Comparison of ENCODE assay signal across 8 mouse cellular contexts in the genomic region with DNA sequence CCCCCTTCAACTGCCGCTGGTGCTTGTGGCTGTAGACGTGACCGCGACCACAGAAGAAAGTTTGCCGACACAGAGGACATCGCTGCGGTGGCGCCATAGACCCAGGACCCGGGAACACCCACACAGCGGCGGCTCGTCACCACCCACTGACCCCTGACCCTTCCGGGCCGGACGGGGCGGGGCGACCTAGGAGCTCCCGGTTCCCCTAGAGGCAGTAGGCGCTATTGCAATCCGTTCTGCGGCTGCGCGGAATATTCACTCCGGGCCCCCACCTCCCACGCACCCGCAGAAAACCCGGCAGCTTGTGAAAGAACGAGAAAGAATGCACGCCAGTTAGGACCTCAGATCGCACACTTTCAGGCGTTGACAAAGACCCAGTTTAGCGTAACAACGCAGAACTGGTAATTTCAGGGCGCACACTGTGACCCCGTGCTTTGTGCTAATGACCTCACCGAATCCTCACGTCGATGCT. TPM values are rescaled to one million over a fixed set of nuclear protein-coding genes. Genes with fewer than 3 reads are reported as not detected.
DNase-seq lines count a peak whose midpoint lies in the region; ATAC-seq and TF ChIP-seq lines count a peak whose summit lies in the region.

No protein-coding gene starts in this region.

- peak; percentile 94 for TF ChIP-seq POLR2A in embryonic fibroblast, embryonic 13.5 days (IDR thresholded peaks at IDR 0.05; ENCODE audit: low read depth, low read length)
- no peak; the same call in 1 of the 2 replicates for TF ChIP-seq POLR2A in limb, embryonic 14.5 days (IDR thresholded peaks at IDR 0.05; ENCODE audit: borderline replicate concordance, extremely low read depth, insufficient read depth, insufficient read length)
- peak; percentile 39 for TF ChIP-seq POLR2A in spleen, adult 2 months (IDR thresholded peaks at IDR 0.05; ENCODE audit: low read depth, low read length)

- H3K4me2 ChIP-seq in kidney, embryonic 14.5 days (replicated peaks; ENCODE audit: low read depth, low read length), result peak overlapping the region; percentile 86
- H3K4me2 ChIP-seq in limb, embryonic 14.5 days (replicated peaks; ENCODE audit: low read depth, low read length, severe bottlenecking), result peak overlapping the region; percentile 83
- peak overlapping the region; percentile 89 for H3K4me2 ChIP-seq in midbrain, embryonic 16.5 days (ENCODE audit: low read length)

- under 1% methylated on average over 38 of the region's 38 CpGs for WGBS in heart, embryonic 10.5 days
- whole genome bisulfite sequencing in kidney, embryonic 14.5 days, result 1% methylated on average over 38 of the region's 38 CpGs
- WGBS in limb, embryonic 14.5 days, result under 1% methylated on average over 36 of the region's 38 CpGs
- WGBS in midbrain, embryonic 16.5 days, result under 1% methylated on average over 38 of the region's 38 CpGs
- under 1% methylated on average over 38 of the region's 38 CpGs for WGBS in spleen, adult 2 months

- H3K9ac ChIP-seq in kidney, embryonic 14.5 days (ENCODE audit: low read depth, low read length), result peak overlapping the region; percentile 79
- H3K9ac ChIP-seq in limb, embryonic 14.5 days (ENCODE audit: low read depth, low read length, severe bottlenecking), result peak overlapping the region; percentile 75
- peak overlapping the region; percentile 97 for H3K9ac ChIP-seq in midbrain, embryonic 16.5 days (ENCODE audit: low read depth, low read length)

- peak; percentile 94 for ATAC-seq in kidney, embryonic 14.5 days (ENCODE audit: low FRiP score, low TSS enrichment)
- peak; percentile 93 for ATAC-seq in limb, embryonic 14.5 days (ENCODE audit: low FRiP score, low read depth)
- ATAC-seq in midbrain, embryonic 16.5 days, result peak; percentile 92

- no peaks in the 10 kb centered on the region for H3K27me3 ChIP-seq in heart, embryonic 10.5 days (ENCODE audit: insufficient read depth, poor library complexity, severe bottlenecking)
- no peaks in the 10 kb centered on the region for H3K27me3 ChIP-seq in kidney, embryonic 14.5 days (ENCODE audit: control insufficient read depth, insufficient read depth, low read length)
- H3K27me3 ChIP-seq in limb, embryonic 14.5 days (ENCODE audit: control insufficient read depth, insufficient read depth, low read length), result no peaks in the 10 kb centered on the region
- H3K27me3 ChIP-seq in midbrain, embryonic 16.5 days (ENCODE audit: control insufficient read depth, insufficient read depth, low read depth, low read length), result no peaks in the 10 kb centered on the region
- H3K27me3 ChIP-seq in spleen, adult 2 months (ENCODE audit: control insufficient read depth, insufficient read depth, low read length), result no peaks in the 10 kb centered on the region

- peaks cover 33% of the 10 kb centered on the region for H3K36me3 ChIP-seq in heart, embryonic 10.5 days
- peaks cover 16% of the 10 kb centered on the region for H3K36me3 ChIP-seq in kidney, embryonic 14.5 days (ENCODE audit: control insufficient read depth, insufficient read depth, low read length)
- peaks cover 19% of the 10 kb centered on the region for H3K36me3 ChIP-seq in limb, embryonic 14.5 days (ENCODE audit: control insufficient read depth, insufficient read depth, low read length)
- no peaks in the 10 kb centered on the region for H3K36me3 ChIP-seq in midbrain, embryonic 16.5 days (ENCODE audit: control insufficient read depth, insufficient read depth, low read length)
- H3K36me3 ChIP-seq in spleen, adult 2 months (ENCODE audit: control insufficient read depth, insufficient read depth, low read length), result peaks cover 3% of the 10 kb centered on the region

- no peaks in the 10 kb centered on the region for H3K9me3 ChIP-seq in heart, embryonic 10.5 days
- no peaks in the 10 kb centered on the region for H3K9me3 ChIP-seq in kidney, embryonic 14.5 days (ENCODE audit: control insufficient read depth, low read length)
- H3K9me3 ChIP-seq in limb, embryonic 14.5 days (ENCODE audit: control insufficient read depth, low read length), result no peaks in the 10 kb centered on the region
- H3K9me3 ChIP-seq in midbrain, embryonic 16.5 days (replicated peaks; ENCODE audit: control insufficient read depth, low read length, poor library complexity, severe bottlenecking), result no peaks in the 10 kb centered on the region

- H3K4me1 ChIP-seq in embryonic fibroblast, embryonic 13.5 days (ENCODE audit: control insufficient read depth, insufficient read depth, low read length), result no peaks in the 10 kb centered on the region
- H3K4me1 ChIP-seq in heart, embryonic 10.5 days, result peaks cover 11% of the 10 kb centered on the region; the same call in 1 of the 2 replicates
- peaks cover 5% of the 10 kb centered on the region; the same call in 1 of the 2 replicates for H3K4me1 ChIP-seq in kidney, embryonic 14.5 days (ENCODE audit: control insufficient read depth, insufficient read depth, low read length)
- H3K4me1 ChIP-seq in limb, embryonic 14.5 days (ENCODE audit: control insufficient read depth, insufficient read depth, low read length), result peaks cover 5% of the 10 kb centered on the region
- H3K4me1 ChIP-seq in midbrain, embryonic 16.5 days (ENCODE audit: control insufficient read depth, insufficient read depth, low read length), result peaks cover 19% of the 10 kb centered on the region
- H3K4me1 ChIP-seq in spleen, adult 2 months (ENCODE audit: control insufficient read depth, insufficient read depth, insufficient read length), result peaks cover 7% of the 10 kb centered on the region; the same call in 1 of the 2 replicates

- peak; percentile 94 for DNase-seq in A20 (ENCODE audit: low read depth, low spot score)
- DNase-seq in brain, adult 2 months (ENCODE audit: low read depth, low spot score), result peak; percentile 97
- peak; percentile 96 for DNase-seq in heart, embryonic 10.5 days (ENCODE audit: low spot score)
- DNase-seq in limb, embryonic 14.5 days (ENCODE audit: low spot score), result peak; percentile 94
- peak; percentile 80 to 93 for DNase-seq in spleen, adult 2 months (ENCODE audit: low read depth in 1 of 2, low spot score in 2 of 2)

- peak overlapping the region; percentile 68 for H3K27ac ChIP-seq in embryonic fibroblast, embryonic 13.5 days (ENCODE audit: insufficient read depth, low read length)
- H3K27ac ChIP-seq in heart, embryonic 10.5 days, result peak overlapping the region; percentile 91
- peak overlapping the region; percentile 48; the same call in 1 of the 2 replicates for H3K27ac ChIP-seq in kidney, embryonic 14.5 days (ENCODE audit: low read depth, low read length)
- H3K27ac ChIP-seq in limb, embryonic 14.5 days (replicated peaks; ENCODE audit: low read depth, low read length), result peak overlapping the region; percentile 75
- H3K27ac ChIP-seq in midbrain, embryonic 16.5 days (ENCODE audit: low read length), result peak overlapping the region; percentile 71
- H3K27ac ChIP-seq in spleen, adult 2 months (ENCODE audit: insufficient read depth, low read length), result peak overlapping the region; percentile 82

- peak; percentile 9; the same call in 1 of the 2 replicates for TF ChIP-seq CTCF in embryonic fibroblast, embryonic 13.5 days (IDR thresholded peaks at IDR 0.05; ENCODE audit: borderline replicate concordance, insufficient read depth, low read length)
- peak; percentile 66 for TF ChIP-seq CTCF in spleen, adult 2 months (IDR thresholded peaks at IDR 0.05; ENCODE audit: extremely low read depth, insufficient read depth, insufficient read length, insufficient replicate concordance)

- H3K4me3 ChIP-seq in embryonic fibroblast, embryonic 13.5 days (ENCODE audit: insufficient read depth, low read length), result peak overlapping the region; percentile 87
- H3K4me3 ChIP-seq in heart, embryonic 10.5 days, result peak overlapping the region; percentile 94
- peak overlapping the region; percentile 85 for H3K4me3 ChIP-seq in kidney, embryonic 14.5 days (ENCODE audit: low read length)
- H3K4me3 ChIP-seq in limb, embryonic 14.5 days (replicated peaks; ENCODE audit: low read length), result peak overlapping the region; percentile 83
- H3K4me3 ChIP-seq in midbrain, embryonic 16.5 days (ENCODE audit: low read depth, low read length), result peak overlapping the region; percentile 84
- H3K4me3 ChIP-seq in spleen, adult 2 months (ENCODE audit: extremely low read depth, insufficient read depth, insufficient read length), result peak overlapping the region; percentile 79

RNA-seq across cellular contexts. Expression of a gene that starts 0.4 kb away (rescaled TPM):
- 10.2 and 13.4 TPM in 2 replicates for polyA plus RNA-seq in embryonic fibroblast, embryonic 13.5 days (2011; ENCODE audit: insufficient read length, low read depth, missing spikeins)
- 21.9 and 28.0 TPM in 2 replicates for polyA plus RNA-seq in heart, embryonic 10.5 days (2016; fragmentation: Nextera tagmentation; extraction: Ambion mirVana)
- 26.7 and 28.3 TPM in 2 replicates for polyA plus RNA-seq in kidney, embryonic 14.5 days (2014; fragmentation: Nextera tagmentation; extraction: Ambion mirVana)
- 54.3 and 57.3 TPM in 2 replicates for polyA plus RNA-seq in limb, embryonic 14.5 days (2012; rRNA removed)
- 24.8 and 25.4 TPM in 2 replicates for polyA plus RNA-seq in limb, embryonic 14.5 days (2014; fragmentation: Nextera tagmentation; extraction: Ambion mirVana)
- polyA plus RNA-seq in midbrain, embryonic 16.5 days (2015; fragmentation: Nextera tagmentation; extraction: Ambion mirVana), result 35.7 and 39.2 TPM in 2 replicates
- polyA plus RNA-seq in spleen, adult 2 months (2012; rRNA removed), result 18.1 and 26.0 TPM in 2 replicates

RNA-seq across cellular contexts. Expression of a gene that starts 10.5 kb away (rescaled TPM):
- polyA plus RNA-seq in embryonic fibroblast, embryonic 13.5 days (2011; ENCODE audit: insufficient read length, low read depth, missing spikeins), result 104 and 112 TPM in 2 replicates
- 104 and 117 TPM in 2 replicates for polyA plus RNA-seq in heart, embryonic 10.5 days (2016; fragmentation: Nextera tagmentation; extraction: Ambion mirVana)
- polyA plus RNA-seq in kidney, embryonic 14.5 days (2014; fragmentation: Nextera tagmentation; extraction: Ambion mirVana), result 143 and 162 TPM in 2 replicates
- 81.5 and 85.7 TPM in 2 replicates for polyA plus RNA-seq in limb, embryonic 14.5 days (2012; rRNA removed)
- polyA plus RNA-seq in limb, embryonic 14.5 days (2014; fragmentation: Nextera tagmentation; extraction: Ambion mirVana), result 127 and 144 TPM in 2 replicates
- polyA plus RNA-seq in midbrain, embryonic 16.5 days (2015; fragmentation: Nextera tagmentation; extraction: Ambion mirVana), result 330 and 343 TPM in 2 replicates
- polyA plus RNA-seq in spleen, adult 2 months (2012; rRNA removed), result 22.9 and 29.7 TPM in 2 replicates

RNA-seq across cellular contexts. Expression of a gene that starts 11.0 kb away (rescaled TPM):
- 2,978 and 3,912 TPM in 2 replicates for polyA plus RNA-seq in embryonic fibroblast, embryonic 13.5 days (2011; ENCODE audit: insufficient read length, low read depth, missing spikeins)
- 1,461 and 1,463 TPM in 2 replicates for polyA plus RNA-seq in heart, embryonic 10.5 days (2016; fragmentation: Nextera tagmentation; extraction: Ambion mirVana)
- polyA plus RNA-seq in kidney, embryonic 14.5 days (2014; fragmentation: Nextera tagmentation; extraction: Ambion mirVana), result 2,593 and 3,221 TPM in 2 replicates
- 680 and 1,089 TPM in 2 replicates for polyA plus RNA-seq in limb, embryonic 14.5 days (2012; rRNA removed)
- 2,627 and 2,837 TPM in 2 replicates for polyA plus RNA-seq in limb, embryonic 14.5 days (2014; fragmentation: Nextera tagmentation; extraction: Ambion mirVana)
- 826 and 926 TPM in 2 replicates for polyA plus RNA-seq in midbrain, embryonic 16.5 days (2015; fragmentation: Nextera tagmentation; extraction: Ambion mirVana)
- 137 and 144 TPM in 2 replicates for polyA plus RNA-seq in spleen, adult 2 months (2012; rRNA removed)

RNA-seq across cellular contexts. Expression of a gene that starts 21.3 kb away (rescaled TPM):
- polyA plus RNA-seq in embryonic fibroblast, embryonic 13.5 days (2011; ENCODE audit: insufficient read length, low read depth, missing spikeins), result 7.0 and 7.7 TPM in 2 replicates
- polyA plus RNA-seq in heart, embryonic 10.5 days (2016; fragmentation: Nextera tagmentation; extraction: Ambion mirVana), result 25.3 and 33.4 TPM in 2 replicates
- 29.9 and 37.8 TPM in 2 replicates for polyA plus RNA-seq in kidney, embryonic 14.5 days (2014; fragmentation: Nextera tagmentation; extraction: Ambion mirVana)
- 17.5 and 21.6 TPM in 2 replicates for polyA plus RNA-seq in limb, embryonic 14.5 days (2012; rRNA removed)
- polyA plus RNA-seq in limb, embryonic 14.5 days (2014; fragmentation: Nextera tagmentation; extraction: Ambion mirVana), result 12.5 and 16.0 TPM in 2 replicates
- 43.1 and 46.6 TPM in 2 replicates for polyA plus RNA-seq in midbrain, embryonic 16.5 days (2015; fragmentation: Nextera tagmentation; extraction: Ambion mirVana)
- 24.5 and 25.4 TPM in 2 replicates for polyA plus RNA-seq in spleen, adult 2 months (2012; rRNA removed)

RNA-seq across cellular contexts. Expression of a gene that starts 23.0 kb away (rescaled TPM):
- not detected in 2 replicates for polyA plus RNA-seq in embryonic fibroblast, embryonic 13.5 days (2011; ENCODE audit: insufficient read length, low read depth, missing spikeins)
- polyA plus RNA-seq in heart, embryonic 10.5 days (2016; fragmentation: Nextera tagmentation; extraction: Ambion mirVana), result not detected in 2 replicates
- polyA plus RNA-seq in kidney, embryonic 14.5 days (2014; fragmentation: Nextera tagmentation; extraction: Ambion mirVana), result not detected in 2 replicates
- polyA plus RNA-seq in limb, embryonic 14.5 days (2012; rRNA removed), result not detected in 2 replicates
- polyA plus RNA-seq in limb, embryonic 14.5 days (2014; fragmentation: Nextera tagmentation; extraction: Ambion mirVana), result not detected in 2 replicates
- not detected in 2 replicates for polyA plus RNA-seq in midbrain, embryonic 16.5 days (2015; fragmentation: Nextera tagmentation; extraction: Ambion mirVana)
- 0.09 and 0.15 TPM in 2 replicates for polyA plus RNA-seq in spleen, adult 2 months (2012; rRNA removed)

Comparison
In these comparisons a context has a peak if more than half of its experiments do, and no peak if none do; other contexts are left out.
1. Peak in every context shown above with its lines: DNase-seq, ATAC-seq, H3K4me3 ChIP-seq and H3K27ac ChIP-seq.